Mouse (Mus musculus): ENCODE data around the gene Ate1.

DNA sequence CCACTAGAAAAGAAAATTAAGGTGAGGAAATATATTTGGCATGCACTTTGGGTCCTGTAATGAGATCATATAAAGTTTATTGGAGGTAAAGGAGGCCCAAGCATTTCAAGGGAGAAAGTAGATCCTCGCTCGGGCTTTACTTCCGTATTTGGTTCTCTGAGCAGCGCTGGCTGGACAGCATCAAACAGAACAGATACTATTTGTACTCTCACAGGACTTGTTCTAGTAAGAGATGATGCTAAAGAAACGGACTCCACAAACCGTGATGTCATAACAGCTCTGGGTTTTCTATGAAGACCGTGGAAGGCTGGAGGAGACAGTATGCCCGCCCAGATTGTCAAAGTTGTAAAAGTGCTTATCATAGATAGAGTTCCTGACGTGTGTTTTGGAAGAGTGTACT, 7.1 kb upstream of the Ate1 start:
- TF ChIP-seq CTCF (IDR thresholded peaks at IDR 0.05; ENCODE audit: low read depth), result no peak
- TF ChIP-seq EP300 (IDR thresholded peaks at IDR 0.05; ENCODE audit: low read depth), result no peak
